Mouse (Mus musculus): ENCODE measurements around the gene Fam57a.

DNA sequence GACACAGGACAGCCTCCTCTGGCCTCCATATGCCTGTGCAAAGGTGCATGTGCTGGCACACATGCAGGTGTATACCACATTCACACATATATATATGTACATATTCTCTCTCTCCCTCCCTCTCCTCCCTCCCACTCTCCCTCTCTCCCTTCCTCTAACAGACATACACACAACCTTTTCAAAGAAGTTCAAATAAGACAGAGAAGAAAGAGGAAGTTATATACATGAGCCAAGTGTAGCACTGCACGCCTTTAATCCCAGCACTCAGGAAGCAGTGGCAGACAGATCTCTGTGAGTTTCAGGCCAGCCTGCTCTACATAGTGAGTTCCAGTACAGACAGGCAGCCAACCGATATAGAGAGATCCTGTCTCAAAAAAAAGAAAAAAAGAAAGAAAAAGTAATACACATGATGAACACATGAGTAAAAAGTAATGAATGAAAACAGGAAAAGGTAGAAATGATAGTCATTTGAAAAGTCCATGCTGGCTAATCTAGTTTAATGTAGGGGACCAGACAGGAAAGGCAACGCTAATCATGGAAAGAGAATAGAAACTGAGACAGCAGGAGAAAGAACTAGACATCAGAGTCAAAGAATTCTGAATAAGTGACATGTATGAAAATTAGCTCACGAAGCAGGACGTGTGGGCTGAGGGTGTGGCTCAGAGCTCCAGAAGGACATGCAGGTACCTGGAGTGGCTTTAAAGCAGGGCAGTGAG, 26.1 kb upstream of the Fam57a start:
- TF ChIP-seq CTCF (IDR thresholded peaks at IDR 0.05; ENCODE audit: borderline replicate concordance, insufficient read depth, low read length): no peak
- no peak for TF ChIP-seq POLR2A (IDR thresholded peaks at IDR 0.05; ENCODE audit: low read depth, low read length)
